Mouse (Mus musculus) MEL (cell line): ENCODE measurements around the gene Nme3. TPM values are rescaled to one million over a fixed set of nuclear protein-coding genes. Genes with fewer than 3 reads are reported as not detected.

Source experiments
- DNase-seq: peaks from one replicate; pipeline ENCODE4 v3.0.0; 2011; ENCODE audit warnings: low read depth, low spot score
- H3K27ac ChIP-seq: 2 replicates; pipeline ENCODE4 v1.5.1; 2012; ENCODE audit warnings: low read depth, mild to moderate bottlenecking, control low read depth, low read length, moderate library complexity; ENCODE audit not compliant: control insufficient read depth
- H3K27me3 ChIP-seq, 2 experiments: fragments of 150-350 bp in 1 of 2; sonication (generic) in 1 of 2; 2 replicates each; pipeline ENCODE4 v1.6.1; 2012; ENCODE audit warnings: low read length in 2 of 2, mild to moderate bottlenecking in 2 of 2, improper control_type of control experiment in 1 of 2, moderate library complexity in 1 of 2; ENCODE audit not compliant: insufficient read depth in 2 of 2, control insufficient read depth in 1 of 2
- H3K36me3 ChIP-seq, 2 experiments: 2 replicates each; pipeline ENCODE4 v1.6.1; 2012 to 2014; ENCODE audit warnings: low read length in 2 of 2, improper control_type of control experiment in 1 of 2, inconsistent platforms in 1 of 2, mild to moderate bottlenecking in 1 of 2; ENCODE audit not compliant: insufficient read depth in 2 of 2, control insufficient read depth in 1 of 2
- H3K4me1 ChIP-seq, 2 experiments: fragments of 150-350 bp in 1 of 2; sonication (generic) in 1 of 2; 2 replicates each; pipeline ENCODE4 v1.6.1; 2012; ENCODE audit warnings: low read length in 2 of 2, improper control_type of control experiment in 1 of 2, mild to moderate bottlenecking in 1 of 2; ENCODE audit not compliant: insufficient read depth in 2 of 2, control insufficient read depth in 1 of 2
- H3K4me3 ChIP-seq, 2 experiments: fragments of 150-350 bp in 1 of 2; sonication (generic) in 1 of 2; 2 replicates each; pipeline ENCODE4 v1.5.1; 2012; ENCODE audit warnings: low read depth in 2 of 2, low read length in 2 of 2, mild to moderate bottlenecking in 2 of 2, moderate library complexity in 2 of 2, control low read depth in 1 of 2, improper control_type of control experiment in 1 of 2; ENCODE audit not compliant: control insufficient read depth in 1 of 2, insufficient read depth in 1 of 2
- H3K79me2 ChIP-seq: 2 replicates; pipeline ENCODE4 v1.6.1; 2012; ENCODE audit warnings: mild to moderate bottlenecking, low read length, moderate library complexity; ENCODE audit not compliant: control insufficient read depth, poor library complexity, insufficient read depth
- H3K9ac ChIP-seq: 2 replicates; pipeline ENCODE4 v1.6.1; 2012; ENCODE audit warnings: low read depth, mild to moderate bottlenecking, control low read depth, low read length, moderate library complexity; ENCODE audit not compliant: control insufficient read depth, poor library complexity, severe bottlenecking
- H3K9me3 ChIP-seq: fragments of 150-350 bp; sonication (generic); replicated peaks from 2 replicates; pipeline ENCODE4 v1.6.1; 2012; ENCODE audit warnings: mild to moderate bottlenecking, low read length, improper control_type of control experiment, moderate library complexity; ENCODE audit not compliant: insufficient read depth
- BHLHE40 ChIP-seq: IDR thresholded peaks from 2 replicates; pipeline ENCODE4 v1.6.1; 2012; ENCODE audit warnings: low read depth, mild to moderate bottlenecking, inconsistent platforms, low read length, improper control_type of control experiment, borderline replicate concordance
- CHD1 ChIP-seq: IDR thresholded peaks from 2 replicates; pipeline ENCODE4 v1.6.1; 2012; ENCODE audit warnings: low read depth, mild to moderate bottlenecking, inconsistent platforms, low read length, improper control_type of control experiment
- CHD2 ChIP-seq: IDR thresholded peaks from 2 replicates; pipeline ENCODE4 v1.6.1; 2011; ENCODE audit warnings: low read length, improper control_type of control experiment
- CTCF ChIP-seq, 3 experiments: IDR thresholded peaks in 2 of 3; conservative IDR thresholded peaks in 1 of 3; 2 replicates each; pipeline ENCODE4 v1.5.1; 2011 to 2012; ENCODE audit warnings: low read length in 3 of 3, low read depth in 2 of 3, mild to moderate bottlenecking in 2 of 3, improper control_type of control experiment in 1 of 3, inconsistent platforms in 1 of 3, mixed read lengths in 1 of 3, moderate library complexity in 1 of 3; ENCODE audit not compliant: control insufficient read depth in 1 of 3, insufficient read depth in 1 of 3, poor library complexity in 1 of 3, severe bottlenecking in 1 of 3
- ELF1 ChIP-seq: IDR thresholded peaks from 2 replicates; pipeline ENCODE4 v1.6.1; 2014; ENCODE audit warnings: low read depth, mild to moderate bottlenecking, inconsistent platforms, low read length, improper control_type of control experiment, moderate library complexity
- EP300 ChIP-seq, 2 experiments: IDR thresholded peaks; 2 replicates each; pipeline ENCODE4 v1.6.1; 2011; ENCODE audit warnings: improper control_type of control experiment in 2 of 2, low read length in 2 of 2, low read depth in 1 of 2, mild to moderate bottlenecking in 1 of 2
- ETS1 ChIP-seq: IDR thresholded peaks from 2 replicates; pipeline ENCODE4 v1.6.1; 2012; ENCODE audit warnings: low read depth, mild to moderate bottlenecking, inconsistent platforms, low read length, improper control_type of control experiment, moderate library complexity
- GABPA ChIP-seq: IDR thresholded peaks from 2 replicates; pipeline ENCODE4 v1.6.1; 2012; ENCODE audit warnings: low read depth, mild to moderate bottlenecking, inconsistent platforms, low read length, improper control_type of control experiment, moderate library complexity
- GATA1 ChIP-seq: IDR thresholded peaks from 2 replicates; pipeline ENCODE4 v1.6.1; 2011; ENCODE audit warnings: low read depth, low read length, improper control_type of control experiment
- JUND ChIP-seq: IDR thresholded peaks from 2 replicates; pipeline ENCODE4 v1.6.1; 2011; ENCODE audit warnings: low read depth, mild to moderate bottlenecking, improper control_type of control experiment, low read length
- MAFK ChIP-seq: IDR thresholded peaks from 2 replicates; pipeline ENCODE4 v1.6.1; 2011; ENCODE audit warnings: low read depth, mild to moderate bottlenecking, low read length, improper control_type of control experiment, borderline replicate concordance
- MAZ ChIP-seq: IDR thresholded peaks from 2 replicates; pipeline ENCODE4 v1.6.1; 2012; ENCODE audit warnings: low read depth, mild to moderate bottlenecking, inconsistent platforms, low read length, improper control_type of control experiment
- MEF2A ChIP-seq: IDR thresholded peaks from 2 replicates; pipeline ENCODE4 v1.6.1; 2014; ENCODE audit warnings: low read depth, mild to moderate bottlenecking, inconsistent platforms, low read length, improper control_type of control experiment; ENCODE audit not compliant: poor library complexity, insufficient replicate concordance, severe bottlenecking; ENCODE audit errors: extremely low read depth
- MXI1 ChIP-seq: IDR thresholded peaks from 2 replicates; pipeline ENCODE4 v1.6.1; 2011; ENCODE audit warnings: mild to moderate bottlenecking, low read depth, low read length, improper control_type of control experiment
- MYB ChIP-seq: IDR thresholded peaks from 2 replicates; pipeline ENCODE4 v1.6.1; 2011; ENCODE audit warnings: mild to moderate bottlenecking, low read depth, low read length, improper control_type of control experiment
- NELFE ChIP-seq: IDR thresholded peaks from 2 replicates; pipeline ENCODE4 v1.6.1; 2011; ENCODE audit warnings: low read depth, low read length, improper control_type of control experiment
- POLR2AphosphoS2 ChIP-seq: IDR thresholded peaks from 2 replicates; pipeline ENCODE4 v1.6.1; 2011; ENCODE audit warnings: low read length, improper control_type of control experiment
- RAD21 ChIP-seq: IDR thresholded peaks from 2 replicates; pipeline ENCODE4 v1.6.1; 2011; ENCODE audit warnings: mild to moderate bottlenecking, low read depth, low read length, improper control_type of control experiment
- RCOR1 ChIP-seq: IDR thresholded peaks from 2 replicates; pipeline ENCODE4 v1.6.1; 2012; ENCODE audit warnings: low read depth, mild to moderate bottlenecking, inconsistent platforms, low read length, improper control_type of control experiment
- SIN3A ChIP-seq: IDR thresholded peaks from 2 replicates; pipeline ENCODE4 v1.6.1; 2012; ENCODE audit warnings: low read length, improper control_type of control experiment, inconsistent platforms
- SMC3 ChIP-seq: IDR thresholded peaks from 2 replicates; pipeline ENCODE4 v1.6.1; 2011; ENCODE audit warnings: low read depth, low read length, improper control_type of control experiment
- TAL1 ChIP-seq: IDR thresholded peaks from 2 replicates; pipeline ENCODE4 v1.6.1; 2012; ENCODE audit warnings: mild to moderate bottlenecking, inconsistent platforms, low read length, moderate library complexity, mixed read lengths
- TCF12 ChIP-seq: IDR thresholded peaks from 2 replicates; pipeline ENCODE4 v1.6.1; 2014; ENCODE audit warnings: low read depth, mild to moderate bottlenecking, inconsistent platforms, low read length, improper control_type of control experiment, moderate library complexity
- ZKSCAN1 ChIP-seq: IDR thresholded peaks from 2 replicates; pipeline ENCODE4 v1.6.1; 2012; ENCODE audit warnings: low read depth, mild to moderate bottlenecking, inconsistent platforms, low read length, improper control_type of control experiment, moderate library complexity
- ZMIZ1 ChIP-seq: IDR thresholded peaks from 2 replicates; pipeline ENCODE4 v1.6.1; 2012; ENCODE audit warnings: low read depth, mild to moderate bottlenecking, inconsistent platforms, low read length, improper control_type of control experiment, moderate library complexity
- ZNF384 ChIP-seq: IDR thresholded peaks from 2 replicates; pipeline ENCODE4 v1.6.1; 2012; ENCODE audit warnings: low read depth, mild to moderate bottlenecking, inconsistent platforms, low read length, improper control_type of control experiment
- polyA plus RNA-seq, 2 experiments: library from polyadenylated mRNA; stranded (reverse) in 1 of 2; unstranded in 1 of 2; fragments of >175 nt in 1 of 2; fragments of >200 nt in 1 of 2; gene quantifications; 2 replicates each; pipeline versions ENCODE4 v1.2.1 to v1.2.4; 2012; ENCODE audit warnings: low replicate concordance in 2 of 2, low read depth in 1 of 2; ENCODE audit not compliant: insufficient read length in 2 of 2, insufficient read depth in 1 of 2, missing spikeins in 1 of 2
- total RNA-seq: library from RNA; depleted of rRNA; stranded (reverse); fragments of 300-350 nt; gene quantifications from 2 replicates; pipeline ENCODE4 v1.2.3, GENCODE M21; 2012

Nme3 gene
- total and polyA plus RNA-seq, 3 experiments: 22.1 to 24.4 TPM; not detected in 1

GRCm38 (mm10) chr17:24902671-24903474, 6.6 kb downstream of the Nme3 start:
- Histone ChIP-seq H3K79me2 (no peaks in the 10 kb centered on the region), H3K27me3 (no peaks in the 10 kb centered on the region), H3K4me1 (peaks cover 2 to 7% of the 10 kb centered on the region in 2 experiments; a peak in 3 of 4 replicates), H3K9me3 (no peaks in the 10 kb centered on the region), H3K27ac (peak overlapping the region; percentile 40), H3K4me3 (no peak overlapping the region), H3K36me3 (peaks cover 1 to 9% of the 10 kb centered on the region in 2 experiments), H3K9ac (no peak overlapping the region)
- DNase-seq: peak; percentile 70
- TF ChIP-seq MEF2A (no peak), POLR2AphosphoS2 (no peak), BHLHE40 (no peak), ETS1 (no peak; the same call in 1 of the 2 replicates), TCF12 (peak; percentile 80), MYB (0 out of 2 replicates have a peak, but pooled peaks have one; percentile 22), MXI1 (no peak), RCOR1 (0 out of 2 replicates have a peak, but pooled peaks have one; percentile 7), RAD21 (peak; percentile 61), ELF1 (no peak), MAFK (no peak), SMC3 (peak; percentile 58), GABPA (no peak), GATA1 (peak; percentile 66), SIN3A (peak; percentile 45; the same call in 1 of the 2 replicates), TAL1 (peak; percentile 87), CTCF (IDR thresholded peaks at IDR 0.05 in 2 of 3, conservative IDR thresholded peaks at IDR 0.05 in 1 of 3; ENCODE audit: control insufficient read depth in 1 of 3, insufficient read depth in 1 of 3, low read depth in 2 of 3, low read length in 3 of 3, poor library complexity in 1 of 3, severe bottlenecking in 1 of 3) (peak; percentile 59 to 83 (median 72)), NELFE (no peak), MAZ (no peak), EP300 (IDR thresholded peaks at IDR 0.05; ENCODE audit: low read depth in 1 of 2, low read length in 2 of 2) (peak; percentile 73 to 88), ZKSCAN1 (no peak), JUND (no peak), CHD1 (no peak), CHD2 (no peak), ZMIZ1 (no peak), ZNF384 (no peak)
